Comparison of ENCODE assay signal across 20 mouse cellular contexts in genomic region chr4:153206789-153207457, GRCm38 (mm10).
DNase-seq lines count a peak whose midpoint lies in the region; ATAC-seq and TF ChIP-seq lines count a peak whose summit lies in the region.
"Had no signal": no experiment of that assay in that cellular context is flagged by ENCODE, and none has a peak within 500 bp of the region (broad histone marks: within the 10 kb centered on the region; RNA-seq: fewer than 3 reads in every experiment).

No protein-coding gene starts in this region.

- no peaks in the 10 kb centered on the region for H3K9me3 ChIP-seq in hindbrain, embryonic 14.5 days (ENCODE audit: control insufficient read depth, low read length)
- no peaks in the 10 kb centered on the region for H3K9me3 ChIP-seq in hindbrain, embryonic 11.5 days (ENCODE audit: control insufficient read depth, low read length)
- no peaks in the 10 kb centered on the region for H3K9me3 ChIP-seq in limb, embryonic 10.5 days (replicated peaks)
- H3K9me3 ChIP-seq: forebrain, embryonic 13.5 days; heart, embryonic 15.5 days; limb, embryonic 13.5 days; liver, embryonic 13.5 days; midbrain, embryonic 12.5 days had no signal

- no peak overlapping the region for H3K9ac ChIP-seq in hindbrain, embryonic 14.5 days
- no peak overlapping the region for H3K9ac ChIP-seq in hindbrain, embryonic 11.5 days (ENCODE audit: low read depth, low read length)
- H3K9ac ChIP-seq: forebrain, embryonic 13.5 days; heart, embryonic 15.5 days; limb, embryonic 13.5 days; liver, embryonic 13.5 days; midbrain, embryonic 12.5 days had no signal

- no peaks in the 10 kb centered on the region for H3K36me3 ChIP-seq in hindbrain, embryonic 14.5 days (replicated peaks; ENCODE audit: control insufficient read depth, insufficient read depth)
- H3K36me3 ChIP-seq in hindbrain, embryonic 11.5 days (ENCODE audit: control insufficient read depth, insufficient read depth, low read length), result no peaks in the 10 kb centered on the region
- H3K36me3 ChIP-seq in limb, embryonic 10.5 days, result no peaks in the 10 kb centered on the region
- H3K36me3 ChIP-seq: heart, embryonic 15.5 days; limb, embryonic 13.5 days; liver, embryonic 13.5 days; midbrain, embryonic 12.5 days had no signal

- peak; percentile 45 for TF ChIP-seq CTCF in layer of hippocampus, adult 2 months (conservative IDR thresholded peaks at IDR 0.05)
- no peak for TF ChIP-seq CTCF in brain, embryonic 14.5 days (IDR thresholded peaks at IDR 0.05; ENCODE audit: borderline replicate concordance, extremely low read depth, insufficient read depth, insufficient read length)

- peaks cover 18% of the 10 kb centered on the region for H3K4me1 ChIP-seq in hindbrain, embryonic 14.5 days (replicated peaks; ENCODE audit: control insufficient read depth, insufficient read depth, low read length)
- 0 out of 2 replicates have a peak, but pooled peaks cover 3% of the 10 kb centered on the region for H3K4me1 ChIP-seq in hindbrain, embryonic 11.5 days (replicated peaks; ENCODE audit: control insufficient read depth, insufficient read depth, low read length)
- H3K4me1 ChIP-seq in limb, embryonic 10.5 days, result peaks cover 66% of the 10 kb centered on the region
- H3K4me1 ChIP-seq: heart, embryonic 15.5 days; liver, embryonic 13.5 days had no signal

- H3K4me3 ChIP-seq in hindbrain, embryonic 14.5 days (replicated peaks; ENCODE audit: low read length), result no peak overlapping the region
- H3K4me3 ChIP-seq in hindbrain, embryonic 11.5 days (ENCODE audit: low read depth, low read length), result no peak overlapping the region
- H3K4me3 ChIP-seq in layer of hippocampus, adult 2 months, result no peak overlapping the region
- H3K4me3 ChIP-seq in limb, embryonic 10.5 days, result no peak overlapping the region
- H3K4me3 ChIP-seq: forebrain, embryonic 13.5 days; heart, embryonic 15.5 days; limb, embryonic 13.5 days; liver, embryonic 13.5 days; midbrain, embryonic 12.5 days; myocyte had no signal

- 55% methylated on average over 11 of the region's 11 CpGs for WGBS in hindbrain, embryonic 14.5 days
- 66% methylated on average over 11 of the region's 11 CpGs for WGBS in hindbrain, embryonic 11.5 days
- WGBS in limb, embryonic 10.5 days, result 55% methylated on average over 11 of the region's 11 CpGs

- ATAC-seq in hindbrain, embryonic 14.5 days (ENCODE audit: low FRiP score), result no peak
- ATAC-seq in hindbrain, embryonic 11.5 days (ENCODE audit: low FRiP score), result no peak
- ATAC-seq: forebrain, embryonic 13.5 days had no signal

- no peak for DNase-seq in hindbrain, embryonic 14.5 days (ENCODE audit: low spot score)
- no peak for DNase-seq in hindbrain, embryonic 11.5 days (ENCODE audit: low spot score)
- DNase-seq in layer of hippocampus, adult 2 months (ENCODE audit: low spot score in 2 of 2), result peak in 1 of 2 experiments; percentile 16
- DNase-seq in layer of hippocampus, adult 9-10 months (ENCODE audit: low spot score), result no peak
- peak; percentile 32 for DNase-seq in brain, embryonic 14.5 days (ENCODE audit: low read depth)
- DNase-seq in limb, embryonic 10.5 days (ENCODE audit: low spot score), result no peak
- DNase-seq in right cerebral cortex, postnatal 4 days, result no peak
- DNase-seq: adrenal gland, postnatal 25 days; B cell, adult 2 months; cerebellum, adult 18-20 months; gastrocnemius, postnatal 36 days; kidney, adult 18-20 months; liver, embryonic 13.5 days had no signal

- peak overlapping the region; percentile 45 for H3K27ac ChIP-seq in hindbrain, embryonic 14.5 days
- H3K27ac ChIP-seq in hindbrain, embryonic 11.5 days (ENCODE audit: low read depth, low read length), result no peak overlapping the region
- peak overlapping the region; percentile 68 for H3K27ac ChIP-seq in layer of hippocampus, adult 2 months
- H3K27ac ChIP-seq in limb, embryonic 10.5 days, result peak overlapping the region; percentile 10; the same call in 1 of the 2 replicates
- H3K27ac ChIP-seq: forebrain, embryonic 13.5 days; heart, embryonic 15.5 days; limb, embryonic 13.5 days; liver, embryonic 13.5 days; macrophage; midbrain, embryonic 12.5 days; stomach, postnatal 0 days had no signal

- no peak for TF ChIP-seq POLR2A in brain, embryonic 14.5 days (IDR thresholded peaks at IDR 0.05; ENCODE audit: borderline replicate concordance, extremely low read depth, insufficient read depth, insufficient read length, poor library complexity, severe bottlenecking)

- no peak overlapping the region for H3K4me2 ChIP-seq in hindbrain, embryonic 14.5 days (replicated peaks)
- H3K4me2 ChIP-seq in hindbrain, embryonic 11.5 days (replicated peaks; ENCODE audit: low read depth, low read length), result no peak overlapping the region
- H3K4me2 ChIP-seq: forebrain, embryonic 13.5 days; heart, embryonic 15.5 days; limb, embryonic 13.5 days; liver, embryonic 13.5 days; midbrain, embryonic 12.5 days had no signal

- peaks cover 11% of the 10 kb centered on the region; the same call in 1 of the 2 replicates for H3K27me3 ChIP-seq in hindbrain, embryonic 14.5 days (ENCODE audit: control insufficient read depth, insufficient read depth, low read length)
- H3K27me3 ChIP-seq in hindbrain, embryonic 11.5 days (ENCODE audit: control insufficient read depth, insufficient read depth, low read length), result no peaks in the 10 kb centered on the region
- peaks cover 19% of the 10 kb centered on the region for H3K27me3 ChIP-seq in limb, embryonic 10.5 days (ENCODE audit: low read depth, poor library complexity, severe bottlenecking)
- H3K27me3 ChIP-seq: heart, embryonic 15.5 days; liver, embryonic 13.5 days had no signal
